Mouse (Mus musculus) kidney, postnatal 25 days (tissue): ENCODE measurements around the gene Taf1.

Source experiments
- DNase-seq, 2 experiments: peaks; one replicate each; pipeline ENCODE4 v3.0.0; 2021; ENCODE audit warnings: mixed read lengths in 2 of 2

Gene Taf1

GRCm38 (mm10) chrX:101532347-101533221 lies at the start of gene Taf1:
Gene Taf1, plus strand, starts transcription at chrX:101532734.
- peak; percentile 94 to 96 for DNase-seq

GRCm38 (mm10) chrX:101486487-101487152 lies 45.9 kb upstream of the Taf1 start:
- DNase-seq, result peak; percentile 38 to 40

- peak in 1 of 2 experiments; percentile 5 for DNase-seq
Measured at GRCm38 (mm10) chrX:101504636-101505035, 27.9 kb upstream of the Taf1 start.

GRCm38 (mm10) chrX:101515710-101516109 lies 16.8 kb upstream of the Taf1 start:
- DNase-seq, result no peak

GRCm38 (mm10) chrX:101518006-101518405 lies 14.5 kb upstream of the Taf1 start:
- DNase-seq, result no peak

- DNase-seq, result peak in 1 of 2 experiments; percentile 40
Measured at GRCm38 (mm10) chrX:101522027-101522426, 10.5 kb upstream of the Taf1 start.

- peak in 1 of 2 experiments; percentile 9 for DNase-seq
Measured at GRCm38 (mm10) chrX:101527356-101527755, 5.2 kb upstream of the Taf1 start.

- DNase-seq, result no peak
Measured at GRCm38 (mm10) chrX:101585455-101585854, 52.9 kb downstream of the Taf1 start.

GRCm38 (mm10) chrX:101616183-101616582 lies 83.6 kb downstream of the Taf1 start:
- no peak for DNase-seq

GRCm38 (mm10) chrX:101617889-101618288 lies 85.4 kb downstream of the Taf1 start:
- no peak for DNase-seq

GRCm38 (mm10) chrX:101620317-101620716 lies 87.8 kb downstream of the Taf1 start:
- no peak for DNase-seq

GRCm38 (mm10) chrX:101622539-101622938 lies 90.0 kb downstream of the Taf1 start:
- no peak for DNase-seq

- DNase-seq, result no peak
Measured at GRCm38 (mm10) chrX:101636821-101637525, 104.4 kb downstream of the Taf1 start.

GRCm38 (mm10) chrX:101638856-101639255 lies 106.3 kb downstream of the Taf1 start:
- no peak for DNase-seq

- no peak for DNase-seq
Measured at GRCm38 (mm10) chrX:101639306-101639705, 106.8 kb downstream of the Taf1 start.

- peak; percentile 93 to 95 for DNase-seq
Measured at GRCm38 (mm10) chrX:101639741-101640166, 107.2 kb downstream of the Taf1 start, which contains the start of gene Ogt. Gene Ogt, plus strand, starts transcription at chrX:101640060.

- DNase-seq, result peak; percentile 46 to 61
Measured at GRCm38 (mm10) chrX:101640194-101641160, 107.9 kb downstream of the Taf1 start.

GRCm38 (mm10) chrX:101641161-101641530 lies 108.6 kb downstream of the Taf1 start:
- DNase-seq, result no peak

GRCm38 (mm10) chrX:101642091-101642490 lies 109.6 kb downstream of the Taf1 start:
- DNase-seq, result no peak

- peak; percentile 63 to 65 for DNase-seq
Measured at GRCm38 (mm10) chrX:101645286-101645685, 112.8 kb downstream of the Taf1 start.

- no peak for DNase-seq
Measured at GRCm38 (mm10) chrX:101646621-101647020, 114.1 kb downstream of the Taf1 start.
